Mouse (Mus musculus) kidney, postnatal 36 days (tissue): Measurements from ENCODE around the gene Rin3.

Experiments used
- DNase-seq, 2 experiments: peaks; one replicate each; pipeline ENCODE4 v3.0.0; 2021 to 2022; ENCODE audit warnings: mixed read lengths in 2 of 2

Gene Rin3

GRCm38 (mm10) chr12:102280867-102281503 lies 1.9 kb upstream of the Rin3 start:
- no peak for DNase-seq

GRCm38 (mm10) chr12:102282126-102282525 lies 722 bp upstream of the Rin3 start:
- DNase-seq, result no peak

- DNase-seq, result peak; percentile 87 to 90
Measured at GRCm38 (mm10) chr12:102283483-102284266, 827 bp downstream of the Rin3 start.

- no peak for DNase-seq
Measured at GRCm38 (mm10) chr12:102284267-102284610, 1.4 kb downstream of the Rin3 start.

- no peak for DNase-seq
Measured at GRCm38 (mm10) chr12:102284618-102285159, 1.8 kb downstream of the Rin3 start.

GRCm38 (mm10) chr12:102285318-102285717 lies 2.5 kb downstream of the Rin3 start:
- DNase-seq, result peak in 1 of 2 experiments; percentile 24

- DNase-seq, result peak; percentile 33 to 42
Measured at GRCm38 (mm10) chr12:102285779-102286178, 2.9 kb downstream of the Rin3 start.

GRCm38 (mm10) chr12:102286681-102287414 lies 4.0 kb downstream of the Rin3 start:
- DNase-seq, result peak; percentile 80

- DNase-seq, result no peak
Measured at GRCm38 (mm10) chr12:102287904-102288602, 5.2 kb downstream of the Rin3 start.

- DNase-seq, result no peak
Measured at GRCm38 (mm10) chr12:102288846-102289245, 6.0 kb downstream of the Rin3 start.

- DNase-seq, result no peak
Measured at GRCm38 (mm10) chr12:102289568-102289967, 6.7 kb downstream of the Rin3 start.

GRCm38 (mm10) chr12:102290662-102291061 lies 7.8 kb downstream of the Rin3 start:
- DNase-seq, result no peak

- no peak for DNase-seq
Measured at GRCm38 (mm10) chr12:102291686-102292085, 8.8 kb downstream of the Rin3 start.

GRCm38 (mm10) chr12:102292501-102293215 lies 9.8 kb downstream of the Rin3 start:
- DNase-seq, result no peak

GRCm38 (mm10) chr12:102294634-102295033 lies 11.8 kb downstream of the Rin3 start:
- DNase-seq, result no peak

- no peak for DNase-seq
Measured at GRCm38 (mm10) chr12:102295230-102295629, 12.4 kb downstream of the Rin3 start.

GRCm38 (mm10) chr12:102295662-102296061 lies 12.8 kb downstream of the Rin3 start:
- no peak for DNase-seq

GRCm38 (mm10) chr12:102296361-102296760 lies 13.5 kb downstream of the Rin3 start:
- DNase-seq, result no peak

- DNase-seq, result no peak
Measured at GRCm38 (mm10) chr12:102296967-102297366, 14.1 kb downstream of the Rin3 start.

GRCm38 (mm10) chr12:102299209-102299608 lies 16.4 kb downstream of the Rin3 start:
- DNase-seq, result no peak

GRCm38 (mm10) chr12:102301585-102301984 lies 18.7 kb downstream of the Rin3 start:
- DNase-seq, result no peak

- peak; percentile 56 to 62 for DNase-seq
Measured at GRCm38 (mm10) chr12:102302322-102302721, 19.5 kb downstream of the Rin3 start.
